Mouse (Mus musculus): Measurements from ENCODE around the gene Edn2. TPM values are rescaled to one million over a fixed set of nuclear protein-coding genes. Genes with fewer than 3 reads are reported as not detected.

The Edn2 gene
- polyA plus RNA-seq, 1 experiment from 2014 or later, result 0.54 TPM

- H3K4me2 ChIP-seq (replicated peaks), result 0 out of 2 replicates have a peak overlapping the region, but pooled peaks have one; percentile 15
- ATAC-seq (ENCODE audit: insufficient number of reproducible peaks, insufficient read depth, low FRiP score, low TSS enrichment), result no peak
- H3K9ac ChIP-seq, result no peak overlapping the region
- 35% methylated on average over 6 of the region's 6 CpGs for WGBS
- no peak overlapping the region for H3K4me3 ChIP-seq
- no peaks in the 10 kb centered on the region for H3K27me3 ChIP-seq
- H3K4me1 ChIP-seq, result peaks cover 12% of the 10 kb centered on the region; the same call in 1 of the 2 replicates
- H3K9me3 ChIP-seq, result no peaks in the 10 kb centered on the region
- no peak overlapping the region for H3K27ac ChIP-seq
- no peaks in the 10 kb centered on the region for H3K36me3 ChIP-seq
These were observed 51.1 kb downstream of the Edn2 start for GRCm38 (mm10) chr4:120212080-120212479.

GRCm38 (mm10) chr4:120212812-120213211 lies 51.8 kb downstream of the Edn2 start:
- H3K4me3 ChIP-seq, result no peak overlapping the region
- ATAC-seq (ENCODE audit: insufficient number of reproducible peaks, insufficient read depth, low FRiP score, low TSS enrichment), result no peak
- no peak overlapping the region for H3K9ac ChIP-seq
- H3K27ac ChIP-seq, result no peak overlapping the region
- H3K4me2 ChIP-seq (replicated peaks), result no peak overlapping the region
- no peaks in the 10 kb centered on the region for H3K27me3 ChIP-seq
- H3K36me3 ChIP-seq, result no peaks in the 10 kb centered on the region
- WGBS, result 25% methylated on average over 3 of the region's 3 CpGs
- H3K9me3 ChIP-seq, result no peaks in the 10 kb centered on the region
- H3K4me1 ChIP-seq, result peaks cover 12% of the 10 kb centered on the region; the same call in 1 of the 2 replicates

GRCm38 (mm10) chr4:120215915-120216591 lies 55.0 kb downstream of the Edn2 start:
- Histone ChIP-seq H3K9ac (no peak overlapping the region), H3K27me3 (no peaks in the 10 kb centered on the region), H3K36me3 (no peaks in the 10 kb centered on the region), H3K4me3 (no peak overlapping the region), H3K4me2 (replicated peaks) (no peak overlapping the region), H3K4me1 (peaks cover 12% of the 10 kb centered on the region; the same call in 1 of the 2 replicates), H3K27ac (no peak overlapping the region), H3K9me3 (no peaks in the 10 kb centered on the region)
- no peak for ATAC-seq (ENCODE audit: insufficient number of reproducible peaks, insufficient read depth, low FRiP score, low TSS enrichment)
- WGBS, result 27% methylated on average over 10 of the region's 10 CpGs

GRCm38 (mm10) chr4:120216883-120217282 lies 55.9 kb downstream of the Edn2 start:
- H3K27ac ChIP-seq, result no peak overlapping the region
- H3K9me3 ChIP-seq, result no peaks in the 10 kb centered on the region
- H3K36me3 ChIP-seq, result no peaks in the 10 kb centered on the region
- no peak overlapping the region for H3K9ac ChIP-seq
- ATAC-seq (ENCODE audit: insufficient number of reproducible peaks, insufficient read depth, low FRiP score, low TSS enrichment), result no peak
- no peak overlapping the region for H3K4me2 ChIP-seq (replicated peaks)
- no peaks in the 10 kb centered on the region for H3K27me3 ChIP-seq
- peaks cover 9% of the 10 kb centered on the region; the same call in 1 of the 2 replicates for H3K4me1 ChIP-seq
- no peak overlapping the region for H3K4me3 ChIP-seq

Other genes with a start within 250 kb of the Edn2 start
- gene AL607142.1, start 96.2 kb upstream of the Edn2 start, polyA plus RNA-seq (2016; fragmentation: Nextera tagmentation; extraction: Ambion mirVana), result not detected in 2 replicates
- 0.46 and 0.47 TPM in 2 replicates for gene Foxo6, start 126.1 kb downstream of the Edn2 start, polyA plus RNA-seq (2016; fragmentation: Nextera tagmentation; extraction: Ambion mirVana)
- 45.2 and 46.3 TPM in 2 replicates for gene Scmh1, start 244.1 kb downstream of the Edn2 start, polyA plus RNA-seq (2016; fragmentation: Nextera tagmentation; extraction: Ambion mirVana)

Measured in embryonic facial prominence, embryonic 12.5 days (tissue).